ENCODE assay signal across 27 mouse cellular contexts in the genomic region with DNA sequence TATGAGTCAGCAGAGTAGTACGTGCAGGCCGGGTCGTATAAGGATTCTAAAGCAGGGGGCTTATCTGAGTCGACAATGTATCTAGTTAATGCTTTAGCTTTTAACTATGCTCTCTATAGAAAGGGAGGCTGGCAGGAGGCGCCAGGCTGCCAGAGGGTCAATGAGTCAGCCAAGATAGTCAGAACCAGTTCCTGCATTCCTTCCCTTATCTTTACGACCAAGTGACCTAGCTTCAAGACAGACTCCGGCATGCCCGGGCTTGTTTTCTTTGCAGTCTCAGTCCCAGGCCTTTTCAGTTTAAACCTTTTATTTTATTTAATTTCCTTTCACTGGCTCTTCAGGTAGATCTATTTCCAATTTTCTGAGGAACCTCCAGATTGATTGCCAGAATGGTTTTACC.
DNase-seq lines count a peak whose midpoint lies in the region; ATAC-seq and TF ChIP-seq lines count a peak whose summit lies in the region.
"Had no signal": no experiment of that assay in that cellular context is flagged by ENCODE, and none has a peak within 500 bp of the region (broad histone marks: within the 10 kb centered on the region; RNA-seq: fewer than 3 reads in every experiment).

No protein-coding gene starts in this region.

- no peak for DNase-seq in intestine, embryonic 14.5 days (ENCODE audit: low spot score)
- DNase-seq in R1 (ENCODE audit: low read depth, low spot score), result peak; percentile 30
- peak; percentile 65 for DNase-seq in urinary bladder, postnatal 14 days (ENCODE audit: low spot score)
- DNase-seq in Muller cell, postnatal 12 days (ENCODE audit: inconsistent ontology term), result no peak
- DNase-seq in cerebellum, postnatal 4 days (ENCODE audit: low spot score in 2 of 2), result no peak
- no peak for DNase-seq in midbrain, embryonic 11.5 days (ENCODE audit: low spot score, missing footprints)
- DNase-seq: adrenal gland, postnatal 25 days; B cell, adult 2 months; cerebellum, adult 18-20 months; cerebellum, postnatal 10 days; gastrocnemius, adult 2 months; kidney, adult 8-10 months; kidney, postnatal 4 days; thymus, adult 2 months; thymus, postnatal 36 days had no signal

- no peaks in the 10 kb centered on the region for H3K9me3 ChIP-seq in intestine, embryonic 14.5 days (ENCODE audit: control insufficient read depth, low read length)
- H3K9me3 ChIP-seq in intestine, postnatal 0 days (ENCODE audit: control insufficient read depth), result no peaks in the 10 kb centered on the region
- H3K9me3 ChIP-seq in midbrain, embryonic 11.5 days (ENCODE audit: control insufficient read depth, low read length), result no peaks in the 10 kb centered on the region
- H3K9me3 ChIP-seq: embryonic facial prominence, embryonic 10.5 days; embryonic facial prominence, embryonic 15.5 days; forebrain, embryonic 13.5 days; lung, embryonic 15.5 days; midbrain, embryonic 12.5 days; neural tube, embryonic 13.5 days had no signal

- H3K27ac ChIP-seq in intestine, embryonic 14.5 days (ENCODE audit: low read depth), result no peak overlapping the region
- H3K27ac ChIP-seq in intestine, postnatal 0 days (ENCODE audit: low read depth, low read length), result no peak overlapping the region
- H3K27ac ChIP-seq in midbrain, embryonic 11.5 days (ENCODE audit: low read depth, low read length), result no peak overlapping the region
- H3K27ac ChIP-seq: embryonic facial prominence, embryonic 10.5 days; embryonic facial prominence, embryonic 15.5 days; forebrain, embryonic 13.5 days; gastrocnemius, adult 2 months; hindbrain, embryonic 14.5 days; kidney, postnatal 0 days; limb, embryonic 13.5 days; lung, embryonic 15.5 days; midbrain, embryonic 12.5 days; neural tube, embryonic 13.5 days had no signal

- no peak overlapping the region for H3K9ac ChIP-seq in intestine, embryonic 14.5 days (ENCODE audit: low read length)
- no peak overlapping the region for H3K9ac ChIP-seq in intestine, postnatal 0 days (ENCODE audit: low read depth, low read length)
- H3K9ac ChIP-seq in midbrain, embryonic 11.5 days (ENCODE audit: low read length), result no peak overlapping the region
- H3K9ac ChIP-seq: embryonic facial prominence, embryonic 15.5 days; forebrain, embryonic 13.5 days; hindbrain, embryonic 14.5 days; limb, embryonic 13.5 days; lung, embryonic 15.5 days; midbrain, embryonic 12.5 days; neural tube, embryonic 13.5 days had no signal

- no peak overlapping the region for H3K4me2 ChIP-seq in intestine, embryonic 14.5 days (ENCODE audit: low read length)
- no peak overlapping the region for H3K4me2 ChIP-seq in intestine, postnatal 0 days (replicated peaks; ENCODE audit: low read depth)
- H3K4me2 ChIP-seq in midbrain, embryonic 11.5 days, result no peak overlapping the region
- H3K4me2 ChIP-seq: embryonic facial prominence, embryonic 15.5 days; forebrain, embryonic 13.5 days; hindbrain, embryonic 14.5 days; limb, embryonic 13.5 days; liver, embryonic 11.5 days; lung, embryonic 15.5 days; midbrain, embryonic 12.5 days; neural tube, embryonic 13.5 days had no signal

- no peak for TF ChIP-seq CTCF in intestine, postnatal 0 days (IDR thresholded peaks at IDR 0.05; ENCODE audit: low read depth)

- H3K4me1 ChIP-seq in intestine, embryonic 14.5 days (replicated peaks; ENCODE audit: control insufficient read depth, insufficient read depth, low read length), result no peaks in the 10 kb centered on the region
- no peaks in the 10 kb centered on the region for H3K4me1 ChIP-seq in intestine, postnatal 0 days (replicated peaks; ENCODE audit: control insufficient read depth, insufficient read depth, low read length)
- H3K4me1 ChIP-seq in midbrain, embryonic 11.5 days (ENCODE audit: control insufficient read depth, insufficient read depth, low read length), result no peaks in the 10 kb centered on the region
- H3K4me1 ChIP-seq: embryonic facial prominence, embryonic 10.5 days; embryonic facial prominence, embryonic 15.5 days; forebrain, embryonic 13.5 days; limb, embryonic 13.5 days; lung, embryonic 15.5 days; midbrain, embryonic 12.5 days; neural tube, embryonic 13.5 days had no signal

- H3K36me3 ChIP-seq in intestine, embryonic 14.5 days (ENCODE audit: control insufficient read depth, insufficient read depth, low read length), result no peaks in the 10 kb centered on the region
- H3K36me3 ChIP-seq in intestine, postnatal 0 days (ENCODE audit: control insufficient read depth, insufficient read depth), result no peaks in the 10 kb centered on the region
- no peaks in the 10 kb centered on the region for H3K36me3 ChIP-seq in midbrain, embryonic 11.5 days (ENCODE audit: control insufficient read depth, insufficient read depth, low read length)
- H3K36me3 ChIP-seq: embryonic facial prominence, embryonic 10.5 days; embryonic facial prominence, embryonic 15.5 days; limb, embryonic 13.5 days; lung, embryonic 15.5 days; midbrain, embryonic 12.5 days; neural tube, embryonic 13.5 days had no signal

- 0 out of 2 replicates have a peak, but pooled peaks have one; percentile 50 for ATAC-seq in intestine, embryonic 14.5 days (replicated peaks; ENCODE audit: low FRiP score, low TSS enrichment, low read depth)
- ATAC-seq in intestine, postnatal 0 days, result no peak
- no peak for ATAC-seq in midbrain, embryonic 11.5 days (ENCODE audit: low FRiP score)
- ATAC-seq: forebrain, embryonic 13.5 days; Patski had no signal

- no peaks in the 10 kb centered on the region for H3K27me3 ChIP-seq in intestine, embryonic 14.5 days (replicated peaks; ENCODE audit: control insufficient read depth, insufficient read depth, low read length)
- no peaks in the 10 kb centered on the region for H3K27me3 ChIP-seq in intestine, postnatal 0 days (replicated peaks; ENCODE audit: control insufficient read depth, insufficient read depth, low read length)
- H3K27me3 ChIP-seq in midbrain, embryonic 11.5 days (ENCODE audit: control insufficient read depth, insufficient read depth, low read length), result no peaks in the 10 kb centered on the region
- H3K27me3 ChIP-seq: embryonic facial prominence, embryonic 15.5 days; forebrain, embryonic 13.5 days; limb, embryonic 13.5 days; lung, embryonic 15.5 days; midbrain, embryonic 12.5 days; neural tube, embryonic 13.5 days; Patski had no signal

- H3K4me3 ChIP-seq in intestine, embryonic 14.5 days (ENCODE audit: low read depth, low read length), result no peak overlapping the region
- no peak overlapping the region for H3K4me3 ChIP-seq in intestine, postnatal 0 days (ENCODE audit: low read depth, low read length)
- no peak overlapping the region for H3K4me3 ChIP-seq in midbrain, embryonic 11.5 days (ENCODE audit: low read depth, low read length)
- H3K4me3 ChIP-seq: embryonic facial prominence, embryonic 10.5 days; embryonic facial prominence, embryonic 15.5 days; forebrain, embryonic 13.5 days; gastrocnemius, adult 2 months; limb, embryonic 13.5 days; lung, embryonic 15.5 days; midbrain, embryonic 12.5 days; neural tube, embryonic 13.5 days had no signal

- WGBS in intestine, embryonic 14.5 days, result 52% methylated on average over 8 of the region's 8 CpGs
- WGBS in intestine, postnatal 0 days, result 38% methylated on average over 8 of the region's 8 CpGs
- WGBS in midbrain, embryonic 11.5 days, result 92% methylated on average over 8 of the region's 8 CpGs

Comparison
In these comparisons a context has a peak if more than half of its experiments do, and no peak if none do; other contexts are left out.
1. DNase-seq: peak in R1 (single experiment) and urinary bladder, postnatal 14 days (single experiment); none in intestine, embryonic 14.5 days (single experiment), Muller cell, postnatal 12 days (single experiment), cerebellum, postnatal 4 days (0 of 2) and midbrain, embryonic 11.5 days (single experiment).